Mouse (Mus musculus) forebrain, embryonic 15.5 days (tissue): ENCODE data around the gene Hsf4. TPM values are rescaled to one million over a fixed set of nuclear protein-coding genes. Genes with fewer than 3 reads are reported as not detected.
"Not testable (repeated sequence)": the region's sequence is repeated elsewhere in the genome, so short reads cannot be mapped to it uniquely, and the experiment has no call there.

Experiments used
- ATAC-seq: fragments of 200-750 bp; cut with Nextera tagmentation; replicated peaks from 2 replicates; pipeline ENCODE4 v1.8.0; 2017; ENCODE audit warnings: mild to moderate bottlenecking, moderate TSS enrichment, moderate library complexity
- H3K27ac ChIP-seq: fragments of 300-500 bp; sonication (generic); replicated peaks from 2 replicates; pipeline ENCODE4 v1.5.1; 2015; ENCODE audit warnings: mild to moderate bottlenecking, inconsistent platforms
- H3K27me3 ChIP-seq: fragments of 300-500 bp; sonication (generic); 2 replicates; pipeline ENCODE4 v1.6.1; 2015; ENCODE audit warnings: inconsistent platforms
- H3K36me3 ChIP-seq: fragments of 300-500 bp; sonication (generic); 2 replicates; pipeline ENCODE4 v1.6.1; 2015; ENCODE audit warnings: mild to moderate bottlenecking, inconsistent platforms
- H3K4me1 ChIP-seq: fragments of 300-500 bp; sonication (generic); 2 replicates; pipeline ENCODE4 v1.6.1; 2015; ENCODE audit warnings: inconsistent platforms
- H3K4me2 ChIP-seq: fragments of 300-500 bp; sonication (generic); replicated peaks from 2 replicates; pipeline ENCODE4 v1.6.1; 2015; ENCODE audit warnings: mild to moderate bottlenecking, inconsistent platforms
- H3K4me3 ChIP-seq: fragments of 300-500 bp; sonication (generic); 2 replicates; pipeline ENCODE4 v1.5.1; 2015; ENCODE audit warnings: mild to moderate bottlenecking, inconsistent platforms
- H3K9ac ChIP-seq: fragments of 300-500 bp; sonication (generic); replicated peaks from 2 replicates; pipeline ENCODE4 v1.6.1; 2015; ENCODE audit warnings: mild to moderate bottlenecking, inconsistent platforms
- H3K9me3 ChIP-seq: fragments of 300-500 bp; sonication (generic); 2 replicates; pipeline ENCODE4 v1.6.1; 2016; ENCODE audit warnings: inconsistent platforms
- WGBS: fragments of 180-500 bp; shearing (Covaris S2); methylation state at CpG from one replicate; pipeline ENCODE4 v1.1.7; 2015; ENCODE audit warnings: mixed read lengths; 5-methylcytosine and 5-hydroxymethylcytosine counted together
- polyA plus RNA-seq: library from polyadenylated mRNA; unstranded; fragments of >200 nt; fragmentation: Nextera tagmentation; extraction: Ambion mirVana; gene quantifications from 2 replicates; pipeline ENCODE4 v1.2.1, GENCODE M21; 2015

Hsf4 gene
- polyA plus RNA-seq: 0.15 and 0.34 TPM in 2 replicates

DNA sequence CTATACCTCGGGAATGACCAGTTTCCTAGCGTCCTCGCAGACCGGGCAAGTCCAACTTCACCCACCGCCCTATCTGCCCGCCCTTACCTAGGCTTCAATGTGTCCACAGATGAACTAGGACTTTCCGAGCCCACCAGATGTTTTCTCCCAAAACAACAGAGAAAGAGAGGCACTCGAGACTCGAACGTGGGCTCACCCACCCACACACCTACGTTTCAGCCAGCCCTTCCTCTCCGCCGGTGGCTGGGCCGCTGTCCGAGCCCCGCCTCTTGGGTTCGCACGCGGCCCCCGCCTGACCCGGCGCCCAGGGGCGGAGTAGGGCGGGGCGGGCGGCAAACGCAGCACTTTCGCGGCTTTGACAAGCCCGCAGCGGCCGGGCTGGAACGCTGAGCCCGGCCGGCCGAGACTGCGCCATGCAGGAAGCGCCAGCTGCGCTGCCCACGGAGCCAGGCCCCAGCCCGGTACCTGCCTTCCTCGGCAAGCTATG is at the start of gene Hsf4:
Gene Hsf4, plus strand, starts transcription at position 341 of the 487 bp plus-strand sequence.
- Histone ChIP-seq H3K36me3 (no peaks in the 10 kb centered on the region), H3K4me1 (peaks cover 36% of the 10 kb centered on the region), H3K9ac (peak within 1 kb of the TSS; percentile 45), H3K4me2 (peak within 1 kb of the TSS; percentile 82), H3K4me3 (peak within 1 kb of the TSS; percentile 53), H3K27me3 (peaks cover 94% of the 10 kb centered on the region), H3K9me3 (peaks cover 4% of the 10 kb centered on the region; the same call in 1 of the 2 replicates), H3K27ac (peak within 1 kb of the TSS; percentile 11; the same call in 1 of the 2 replicates)
- no peak for ATAC-seq
- WGBS: under 1% methylated on average over 42 of the region's 42 CpGs

DNA sequence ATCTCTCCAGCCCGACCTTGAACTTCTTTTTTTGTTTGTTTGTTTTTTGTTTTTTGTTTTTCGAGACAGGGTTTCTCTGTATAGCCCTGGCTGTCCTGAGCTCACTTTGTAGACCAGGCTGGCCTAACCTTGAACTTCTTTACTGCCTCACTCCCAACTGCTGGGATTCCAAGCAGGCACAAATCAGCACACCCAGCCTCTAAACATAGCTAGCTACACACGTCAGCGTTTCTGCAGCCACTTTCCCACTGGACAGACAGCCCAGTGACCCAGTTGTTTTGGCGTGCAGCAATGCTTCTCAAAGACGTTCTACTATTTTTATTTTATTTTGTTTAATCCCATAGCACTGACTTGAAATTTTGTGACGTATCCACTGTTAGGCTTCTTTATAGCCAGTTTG is 45.8 kb upstream of the Hsf4 start:
- Histone ChIP-seq H3K4me2 (no peak overlapping the region), H3K36me3 (no peaks in the 10 kb centered on the region), H3K4me3 (peak overlapping the region; percentile 98; the same call in 1 of the 2 replicates), H3K9ac (no peak overlapping the region), H3K27me3 (no peaks in the 10 kb centered on the region), H3K27ac (no peak overlapping the region), H3K9me3 (no peaks in the 10 kb centered on the region), H3K4me1 (peaks cover 23% of the 10 kb centered on the region)
- 81% methylated on average over 7 of the region's 7 CpGs for WGBS
- no peak for ATAC-seq

DNA sequence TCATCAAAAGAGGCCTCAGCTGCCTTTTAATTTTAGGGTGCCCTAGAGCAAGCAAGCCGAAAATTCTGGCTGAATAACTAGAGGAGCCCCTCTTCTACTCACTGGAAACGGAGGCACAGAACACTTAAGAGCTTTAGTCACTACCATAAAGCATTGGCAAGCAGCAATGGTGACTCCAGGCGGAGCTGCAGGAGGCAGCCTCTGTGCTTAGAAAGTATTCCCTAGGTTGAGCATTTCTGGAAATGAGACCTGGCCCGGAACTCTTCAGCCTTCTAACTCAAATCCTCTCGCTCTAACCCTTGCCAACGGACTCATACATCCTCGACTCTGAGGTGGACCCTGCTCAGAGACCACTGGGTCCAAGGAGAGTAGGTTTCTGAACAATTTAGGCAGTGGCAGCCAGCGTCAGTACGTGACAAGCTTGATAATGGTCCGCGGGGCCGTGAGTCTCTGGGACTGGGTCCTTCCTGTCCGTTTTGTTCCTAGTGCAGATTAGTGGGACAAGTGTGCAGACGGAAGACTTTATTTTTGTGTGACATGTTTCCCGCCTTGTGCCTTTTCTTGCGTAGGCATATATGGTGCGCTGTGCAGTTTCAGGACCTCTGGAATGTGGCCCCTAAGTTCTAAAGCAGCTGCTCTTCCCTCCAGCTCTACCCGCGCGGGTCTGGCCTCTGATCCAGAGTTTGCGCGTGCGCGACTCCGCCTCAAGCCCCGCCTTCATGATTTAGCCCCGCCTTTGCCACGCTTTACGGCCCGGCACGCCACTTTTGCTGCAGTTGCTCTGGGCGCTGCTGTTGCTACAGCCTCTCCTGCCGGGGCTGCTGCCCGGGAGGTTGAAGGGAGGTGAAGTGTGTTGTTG is 45.0 kb upstream of the Hsf4 start, which contains the start of gene D230025D16Rik:
Gene D230025D16Rik, plus strand, starts transcription at position 733 of the 859 bp plus-strand sequence.
- peak within 1 kb of the TSS; percentile 98 for H3K4me3 ChIP-seq
- peak; percentile 96 for ATAC-seq
- no peaks in the 10 kb centered on the region for H3K9me3 ChIP-seq
- H3K4me1 ChIP-seq: peaks cover 23% of the 10 kb centered on the region
- peak within 1 kb of the TSS; percentile 94 for H3K9ac ChIP-seq
- WGBS: 1% methylated on average over 34 of the region's 34 CpGs
- peak within 1 kb of the TSS; percentile 75 for H3K27ac ChIP-seq
- H3K36me3 ChIP-seq: no peaks in the 10 kb centered on the region
- no peaks in the 10 kb centered on the region for H3K27me3 ChIP-seq
- H3K4me2 ChIP-seq: peak within 1 kb of the TSS; percentile 78

DNA sequence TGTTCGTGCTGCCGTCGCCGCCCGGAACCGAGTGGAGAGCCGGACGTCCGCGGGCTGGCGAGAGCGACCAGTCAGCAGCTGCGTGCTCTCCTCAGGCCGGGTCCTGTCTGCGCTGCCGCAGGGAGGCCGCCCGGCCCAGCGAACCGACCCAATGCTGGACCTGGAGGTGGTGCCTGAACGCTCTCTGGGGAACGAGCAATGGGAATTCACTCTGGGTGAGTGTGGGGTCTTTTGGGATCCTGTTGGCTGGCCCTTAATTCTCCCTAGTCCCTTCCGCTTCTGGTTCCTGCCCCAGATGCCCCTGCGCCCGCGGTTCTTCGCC is 44.4 kb upstream of the Hsf4 start:
- Histone ChIP-seq H3K27me3 (no peaks in the 10 kb centered on the region), H3K9ac (peak overlapping the region; percentile 94), H3K4me2 (peak overlapping the region; percentile 78), H3K9me3 (no peaks in the 10 kb centered on the region), H3K4me1 (peaks cover 23% of the 10 kb centered on the region), H3K4me3 (peak overlapping the region; percentile 98), H3K27ac (peak overlapping the region; percentile 75), H3K36me3 (no peaks in the 10 kb centered on the region)
- ATAC-seq: no peak
- under 1% methylated on average over 27 of the region's 27 CpGs for WGBS

DNA sequence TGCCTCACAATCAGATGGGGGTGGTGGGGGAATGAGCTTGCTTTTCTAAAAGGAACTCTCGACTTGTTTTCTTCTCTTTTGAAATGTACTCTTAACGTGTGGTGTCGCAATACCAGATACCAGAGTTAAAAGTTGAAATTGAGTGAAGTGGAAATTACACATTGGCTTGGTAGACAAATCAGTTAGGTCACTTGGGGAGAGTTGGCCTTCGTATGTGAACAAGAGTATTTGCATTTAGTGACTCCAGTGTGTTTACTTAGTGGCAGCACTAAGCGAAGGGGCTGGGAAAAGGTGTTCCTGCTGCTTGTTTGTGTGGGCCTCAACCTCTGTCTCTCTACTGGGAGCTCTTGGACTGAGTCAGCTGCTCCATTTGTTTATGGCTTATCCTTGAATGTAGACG is 43.7 kb upstream of the Hsf4 start:
- H3K4me3 ChIP-seq: peak overlapping the region; percentile 98
- ATAC-seq: no peak
- H3K36me3 ChIP-seq: no peaks in the 10 kb centered on the region
- H3K27ac ChIP-seq: no peak overlapping the region
- peaks cover 23% of the 10 kb centered on the region for H3K4me1 ChIP-seq
- H3K9me3 ChIP-seq: no peaks in the 10 kb centered on the region
- peak overlapping the region; percentile 78 for H3K4me2 ChIP-seq
- H3K9ac ChIP-seq: peak overlapping the region; percentile 94
- WGBS: 28% methylated on average over 6 of the region's 6 CpGs
- H3K27me3 ChIP-seq: no peaks in the 10 kb centered on the region

DNA sequence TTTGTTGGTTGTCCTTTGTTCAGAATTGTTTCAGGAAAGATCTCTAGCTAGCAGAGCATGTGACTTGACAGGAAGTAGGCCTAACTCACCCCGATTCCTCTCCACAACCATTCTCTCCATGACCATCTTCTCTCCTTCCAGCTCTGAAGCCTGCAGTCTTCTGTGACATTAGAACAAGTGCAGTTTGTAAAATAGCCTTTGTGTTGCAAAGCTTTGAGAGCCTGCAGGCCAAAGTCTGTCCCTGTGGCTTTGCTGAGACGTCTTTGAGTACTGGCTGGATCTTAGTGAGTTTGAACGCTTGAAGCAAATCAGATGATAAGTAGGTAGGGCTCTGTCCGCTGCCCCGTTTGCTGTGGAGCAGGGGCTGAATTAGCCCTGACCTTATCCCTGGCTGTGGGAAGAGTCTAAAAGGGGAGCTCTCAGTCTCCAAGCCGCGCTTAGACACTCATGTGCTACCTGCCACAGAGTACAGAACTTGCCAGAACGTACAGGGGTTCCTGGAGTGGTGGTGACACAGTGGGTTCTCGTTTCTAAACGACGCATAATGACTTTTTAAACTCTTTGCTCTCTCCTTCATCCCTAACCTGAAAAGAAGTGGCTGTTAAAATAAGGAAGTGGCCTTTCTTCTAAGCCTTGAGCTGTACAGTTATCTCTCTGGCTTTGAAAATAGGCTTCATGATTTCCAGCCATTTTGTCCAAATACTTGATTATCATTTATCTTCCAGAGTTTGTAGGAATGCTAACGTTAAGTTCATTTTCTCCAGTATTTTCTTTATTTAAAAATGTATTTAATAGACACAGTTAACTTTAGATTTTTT is 37.9 kb upstream of the Hsf4 start:
- H3K4me2 ChIP-seq: no peak overlapping the region

DNA sequence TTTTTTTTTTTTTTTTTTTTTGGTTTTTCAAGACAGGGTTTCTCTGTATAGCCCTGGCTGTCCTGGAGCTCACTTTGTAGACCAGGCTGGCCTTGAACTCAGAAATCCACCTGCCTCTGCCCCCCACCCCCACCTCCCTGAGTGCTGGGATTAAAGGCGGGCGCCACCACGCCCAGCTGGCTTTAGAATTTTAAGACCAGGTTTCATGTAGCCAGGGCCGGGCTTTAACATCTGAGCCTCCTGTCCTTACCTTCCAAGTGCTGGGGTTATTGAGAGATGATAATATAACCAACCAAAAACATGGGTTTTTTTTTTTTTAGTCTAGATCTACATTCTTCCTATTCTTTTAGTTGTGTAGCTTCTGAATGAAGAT is 37.3 kb upstream of the Hsf4 start:
- H3K4me2 ChIP-seq, H3K9ac ChIP-seq, H3K4me3 ChIP-seq, H3K4me1 ChIP-seq, H3K9me3 ChIP-seq, ATAC-seq, H3K27ac ChIP-seq, H3K27me3 ChIP-seq: not testable (repeated sequence)
- 94% methylated on average over 4 of the region's 4 CpGs for WGBS
- peaks cover 12% of the 10 kb centered on the region for H3K36me3 ChIP-seq

More for the DNA sequence above, 37.9 kb upstream of the Hsf4 start:
- H3K27me3 ChIP-seq: no peaks in the 10 kb centered on the region
- H3K9me3 ChIP-seq: no peaks in the 10 kb centered on the region
- H3K9ac ChIP-seq: no peak overlapping the region
- peaks cover 6% of the 10 kb centered on the region for H3K4me1 ChIP-seq
- peaks cover 12% of the 10 kb centered on the region for H3K36me3 ChIP-seq
- H3K4me3 ChIP-seq: no peak overlapping the region
- 88% methylated on average over 12 of the region's 12 CpGs for WGBS
- no peak overlapping the region for H3K27ac ChIP-seq
- no peak for ATAC-seq

DNA sequence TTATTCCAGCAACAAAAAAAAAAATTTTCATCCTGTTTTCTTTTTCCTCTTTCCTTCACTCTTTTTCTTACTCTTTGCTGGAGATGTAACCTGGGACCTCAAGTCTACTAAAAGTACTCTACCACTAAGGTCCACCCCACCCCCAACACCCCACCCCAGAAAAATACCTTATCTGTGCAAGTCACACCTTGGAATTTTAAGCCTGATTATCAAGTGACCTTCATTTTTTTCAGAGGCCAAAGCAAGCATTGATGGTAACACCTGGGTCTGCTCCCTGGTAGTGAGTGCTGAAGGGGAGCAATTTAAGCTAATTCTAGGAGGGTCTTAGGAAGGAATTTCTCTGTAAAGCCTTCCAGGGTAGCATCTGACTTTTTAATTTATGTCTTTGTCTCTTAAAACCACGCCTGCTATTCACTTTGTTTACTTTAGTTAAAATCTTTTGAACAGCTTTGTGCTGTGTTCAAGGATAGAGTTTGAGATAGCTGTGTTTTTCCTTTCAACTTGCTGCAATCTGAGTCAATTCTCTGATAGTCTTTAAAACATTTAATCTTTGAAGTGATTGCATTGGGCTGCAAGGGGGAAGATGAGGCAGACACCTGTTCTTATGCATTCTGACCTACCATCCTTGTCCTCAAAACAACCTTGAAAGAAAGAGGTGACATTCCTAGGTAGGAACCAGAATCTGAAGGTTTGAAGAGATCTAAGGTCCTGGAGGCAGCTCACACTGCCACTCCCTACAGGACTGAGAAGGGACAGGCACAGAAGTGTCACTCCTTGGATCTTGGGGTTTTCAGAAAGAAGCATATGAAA is 36.3 kb upstream of the Hsf4 start:
- Histone ChIP-seq H3K4me2 (no peak overlapping the region), H3K9me3 (no peaks in the 10 kb centered on the region), H3K27me3 (no peaks in the 10 kb centered on the region), H3K36me3 (peaks cover 12% of the 10 kb centered on the region), H3K4me1 (no peaks in the 10 kb centered on the region), H3K9ac (no peak overlapping the region), H3K4me3 (no peak overlapping the region), H3K27ac (no peak overlapping the region)
- no peak for ATAC-seq
- 70% methylated on average over 1 of the region's 1 CpGs for WGBS

DNA sequence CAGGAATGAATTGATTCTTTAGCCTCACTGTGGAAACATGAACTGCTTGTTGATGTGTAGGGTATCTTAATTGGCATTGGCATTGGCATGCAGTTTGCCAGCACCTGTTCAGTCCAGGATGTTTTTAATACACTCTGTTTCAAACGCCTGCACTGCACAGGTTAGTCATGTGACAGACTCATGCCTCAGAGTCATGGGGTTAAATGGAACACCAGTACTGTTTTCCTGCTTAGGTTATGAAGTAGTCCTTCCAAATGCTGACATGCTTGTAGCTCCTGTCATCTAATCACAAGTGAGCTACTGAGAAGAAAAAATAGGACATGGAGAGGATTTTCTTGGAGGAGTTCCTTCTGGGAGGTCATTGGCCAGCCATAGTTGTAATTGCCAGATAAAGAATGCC is 34.4 kb upstream of the Hsf4 start:
- peaks cover 27% of the 10 kb centered on the region for H3K36me3 ChIP-seq
- H3K9ac ChIP-seq: no peak overlapping the region
- no peaks in the 10 kb centered on the region for H3K9me3 ChIP-seq
- H3K27me3 ChIP-seq: no peaks in the 10 kb centered on the region
- no peak overlapping the region for H3K27ac ChIP-seq
- no peaks in the 10 kb centered on the region for H3K4me1 ChIP-seq
- no peak overlapping the region for H3K4me3 ChIP-seq
- H3K4me2 ChIP-seq: no peak overlapping the region
- 91% methylated on average over 1 of the region's 1 CpGs for WGBS
- no peak for ATAC-seq

DNA sequence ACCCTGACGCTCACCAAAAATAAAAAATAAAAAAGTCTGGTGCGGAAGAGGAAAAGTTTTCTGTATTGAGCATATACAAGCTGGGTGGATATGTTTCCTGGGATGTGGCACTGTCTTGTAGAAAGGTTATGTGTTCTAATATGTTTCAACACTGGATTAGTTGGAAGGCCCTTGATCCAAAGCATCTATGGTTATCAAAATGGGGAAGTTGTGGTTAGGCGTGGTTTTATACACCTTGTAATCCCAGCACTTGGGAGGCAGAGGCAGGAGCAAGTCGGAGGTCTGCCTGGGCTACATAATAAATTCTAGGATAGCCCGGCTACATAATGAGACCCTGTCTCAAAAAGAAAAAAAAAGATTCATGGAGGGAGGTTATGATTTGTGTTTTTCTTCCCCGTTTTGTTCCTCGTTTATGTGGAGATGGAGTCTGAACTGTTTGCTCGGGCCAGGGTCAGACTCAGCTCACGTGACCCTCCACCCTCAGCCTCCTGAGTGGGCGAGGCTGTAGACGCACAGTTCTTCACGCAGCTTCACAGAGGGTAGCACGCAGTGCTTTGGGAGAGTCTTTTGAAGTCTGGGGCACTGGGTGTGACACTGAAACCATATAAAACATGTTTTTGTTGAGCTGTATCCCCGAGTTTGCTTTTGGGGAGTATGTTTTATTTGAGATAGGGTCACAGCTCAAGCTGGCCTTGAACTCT is 32.0 kb upstream of the Hsf4 start:
- H3K4me2 ChIP-seq: no peak overlapping the region
- peaks cover 42% of the 10 kb centered on the region for H3K36me3 ChIP-seq
- no peaks in the 10 kb centered on the region for H3K27me3 ChIP-seq
- no peak overlapping the region for H3K9ac ChIP-seq
- H3K9me3 ChIP-seq: no peaks in the 10 kb centered on the region
- no peak overlapping the region for H3K27ac ChIP-seq
- no peaks in the 10 kb centered on the region for H3K4me1 ChIP-seq
- 90% methylated on average over 14 of the region's 14 CpGs for WGBS
- ATAC-seq: no peak
- no peak overlapping the region for H3K4me3 ChIP-seq

DNA sequence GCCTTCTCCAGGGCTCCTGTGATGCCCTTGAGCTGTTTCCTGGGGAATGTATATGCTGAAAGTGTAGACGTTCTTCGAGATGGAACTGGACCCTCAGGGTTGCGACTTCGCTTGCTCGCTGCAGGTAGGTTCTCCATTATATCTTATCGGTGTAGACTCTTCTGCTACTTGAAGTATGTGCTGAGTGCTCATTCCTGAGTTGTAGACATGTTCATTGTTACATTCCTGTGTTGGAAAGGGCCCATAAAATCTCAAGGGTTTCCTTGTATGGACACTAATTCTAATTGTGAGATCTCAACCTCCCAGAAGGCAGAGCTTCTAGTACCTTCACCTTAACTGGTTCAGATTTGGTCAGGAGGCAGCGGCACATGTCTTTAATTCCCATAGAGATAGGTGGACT is 28.6 kb upstream of the Hsf4 start:
- WGBS: 98% methylated on average over 7 of the region's 7 CpGs
- peaks cover 37% of the 10 kb centered on the region for H3K36me3 ChIP-seq

More for the DNA sequence above, 28.6 kb upstream of the Hsf4 start:
- no peaks in the 10 kb centered on the region for H3K4me1 ChIP-seq
- no peak overlapping the region for H3K4me2 ChIP-seq
- no peak for ATAC-seq
- H3K9ac ChIP-seq: no peak overlapping the region
- no peaks in the 10 kb centered on the region for H3K9me3 ChIP-seq
- H3K27ac ChIP-seq: no peak overlapping the region
- H3K4me3 ChIP-seq: no peak overlapping the region
- H3K27me3 ChIP-seq: no peaks in the 10 kb centered on the region
